Mouse (Mus musculus): Measurements from ENCODE around the gene Rpia. TPM values are rescaled to one million over a fixed set of nuclear protein-coding genes. Genes with fewer than 3 reads are reported as not detected.

The Rpia gene
- total and polyA plus RNA-seq, 2 experiments from 2014 or later = 1.2 to 22.6 TPM

- Histone ChIP-seq H3K4me2 (ENCODE audit: low read depth) (peak overlapping the region; percentile 74), H3K27ac (ENCODE audit: low read depth, low read length) (no peak overlapping the region), H3K4me1 (ENCODE audit: insufficient read depth) (peaks cover 7% of the 10 kb centered on the region; the same call in 1 of the 2 replicates), H3K4me3 (ENCODE audit: low read depth, low read length) (no peak overlapping the region), H3K9ac (no peak overlapping the region), H3K36me3 (ENCODE audit: insufficient read depth) (peaks cover 7% of the 10 kb centered on the region), H3K9me3 (ENCODE audit: low read length) (no peaks in the 10 kb centered on the region), H3K27me3 (ENCODE audit: insufficient read depth, low read length) (no peaks in the 10 kb centered on the region)
- DNase-seq (no peak), ATAC-seq (no peak)
- no peak for TF ChIP-seq CTCF (IDR thresholded peaks at IDR 0.05; ENCODE audit: low read depth)
- 88% methylated on average over 9 of the region's 9 CpGs for WGBS
Measured at GRCm38 (mm10) chr6:70790034-70790650, 1.9 kb downstream of the Rpia start.

- 98% methylated on average over 3 of the region's 3 CpGs for WGBS
- Histone ChIP-seq H3K36me3 (ENCODE audit: insufficient read depth) (peaks cover 17% of the 10 kb centered on the region), H3K4me1 (ENCODE audit: insufficient read depth) (peaks cover 7% of the 10 kb centered on the region; the same call in 1 of the 2 replicates), H3K27ac (ENCODE audit: low read depth, low read length) (no peak overlapping the region), H3K27me3 (ENCODE audit: insufficient read depth, low read length) (no peaks in the 10 kb centered on the region), H3K9me3 (ENCODE audit: low read length) (no peaks in the 10 kb centered on the region), H3K4me2 (ENCODE audit: low read depth) (no peak overlapping the region), H3K9ac (no peak overlapping the region), H3K4me3 (ENCODE audit: low read depth, low read length) (no peak overlapping the region)
- ATAC-seq (no peak), DNase-seq (no peak)
- no peak for TF ChIP-seq CTCF (IDR thresholded peaks at IDR 0.05; ENCODE audit: low read depth)
Measured at GRCm38 (mm10) chr6:70789134-70789533, 2.9 kb downstream of the Rpia start.

GRCm38 (mm10) chr6:70787524-70787923, 4.5 kb downstream of the Rpia start:
- no peak for DNase-seq
- no peak for ATAC-seq
- no peaks in the 10 kb centered on the region for H3K9me3 ChIP-seq (ENCODE audit: low read length)
- TF ChIP-seq CTCF (IDR thresholded peaks at IDR 0.05; ENCODE audit: low read depth) = no peak
- H3K27me3 ChIP-seq (ENCODE audit: insufficient read depth, low read length) = no peaks in the 10 kb centered on the region
- no peak overlapping the region for H3K4me3 ChIP-seq (ENCODE audit: low read depth, low read length)
- no peak overlapping the region for H3K27ac ChIP-seq (ENCODE audit: low read depth, low read length)
- peaks cover 27% of the 10 kb centered on the region for H3K36me3 ChIP-seq (ENCODE audit: insufficient read depth)
- peaks cover 3% of the 10 kb centered on the region; the same call in 1 of the 2 replicates for H3K4me1 ChIP-seq (ENCODE audit: insufficient read depth)
- 44% methylated on average over 2 of the region's 2 CpGs for WGBS
- H3K4me2 ChIP-seq (ENCODE audit: low read depth) = no peak overlapping the region
- no peak overlapping the region for H3K9ac ChIP-seq

DNA sequence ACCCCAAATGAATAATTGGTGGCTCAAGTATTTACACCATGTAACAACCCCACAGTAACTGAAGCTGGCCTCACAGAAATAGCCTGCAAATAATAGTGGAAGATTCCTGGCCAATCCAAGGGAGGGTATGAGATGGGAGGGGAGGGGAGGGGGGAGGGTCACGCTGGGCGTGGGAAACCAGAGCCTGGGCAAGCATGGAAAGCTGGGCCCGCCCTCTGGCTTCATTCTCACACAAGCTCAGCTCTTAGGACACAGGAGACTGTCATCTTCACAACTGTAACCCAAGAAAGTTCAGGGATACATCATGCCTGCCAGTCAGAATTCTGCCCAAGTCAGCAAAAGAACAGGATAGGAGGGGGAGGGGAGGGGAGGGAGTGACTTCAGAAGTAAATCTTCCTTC, 6.2 kb downstream of the Rpia start:
- Histone ChIP-seq H3K4me1 (ENCODE audit: insufficient read depth) (0 out of 2 replicates have a peak, but pooled peaks cover 3% of the 10 kb centered on the region), H3K36me3 (ENCODE audit: insufficient read depth) (peaks cover 31% of the 10 kb centered on the region), H3K27ac (ENCODE audit: low read depth, low read length) (no peak overlapping the region), H3K9ac (no peak overlapping the region), H3K4me3 (ENCODE audit: low read depth, low read length) (no peak overlapping the region), H3K27me3 (ENCODE audit: insufficient read depth, low read length) (no peaks in the 10 kb centered on the region), H3K4me2 (ENCODE audit: low read depth) (no peak overlapping the region), H3K9me3 (ENCODE audit: low read length) (no peaks in the 10 kb centered on the region)
- 0 out of 2 replicates have a peak, but pooled peaks have one; percentile 25 for ATAC-seq
- 35% methylated on average over 3 of the region's 3 CpGs for whole genome bisulfite sequencing
- DNase-seq = no peak
- TF ChIP-seq CTCF (IDR thresholded peaks at IDR 0.05; ENCODE audit: low read depth) = no peak

- Histone ChIP-seq H3K27me3 (ENCODE audit: insufficient read depth, low read length) (no peaks in the 10 kb centered on the region), H3K9ac (no peak overlapping the region), H3K4me1 (ENCODE audit: insufficient read depth) (0 out of 2 replicates have a peak, but pooled peaks cover under 1% of the 10 kb centered on the region), H3K27ac (ENCODE audit: low read depth, low read length) (no peak overlapping the region), H3K4me3 (ENCODE audit: low read depth, low read length) (no peak overlapping the region), H3K9me3 (ENCODE audit: low read length) (no peaks in the 10 kb centered on the region), H3K36me3 (ENCODE audit: insufficient read depth) (peaks cover 30% of the 10 kb centered on the region), H3K4me2 (ENCODE audit: low read depth) (no peak overlapping the region)
- 86% methylated on average over 3 of the region's 3 CpGs for WGBS
- ATAC-seq (no peak), DNase-seq (no peak)
- TF ChIP-seq CTCF (IDR thresholded peaks at IDR 0.05; ENCODE audit: low read depth) = no peak
Measured at GRCm38 (mm10) chr6:70784811-70785210, 7.2 kb downstream of the Rpia start.

DNA sequence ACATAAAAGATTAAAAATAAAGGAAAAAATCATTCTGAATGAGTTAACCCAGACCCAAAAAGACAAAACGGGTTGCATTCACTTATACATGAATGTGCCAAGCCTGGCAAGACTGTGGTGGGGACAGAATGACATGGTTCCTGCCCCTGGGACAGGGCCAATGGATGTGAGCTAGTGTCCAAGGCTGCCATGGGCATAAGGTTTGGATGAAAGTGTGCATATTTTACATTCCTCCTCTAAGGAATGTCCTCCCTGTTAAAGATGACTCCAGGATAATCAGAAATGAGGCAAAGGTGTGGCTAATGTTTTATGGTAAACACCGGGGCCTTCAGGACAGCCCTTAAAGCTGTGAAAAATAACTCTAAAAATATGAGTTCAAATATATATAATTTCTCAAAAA, 10.7 kb downstream of the Rpia start:
- Histone ChIP-seq H3K9ac (no peak overlapping the region), H3K27ac (ENCODE audit: low read depth, low read length) (no peak overlapping the region), H3K4me1 (ENCODE audit: insufficient read depth) (no peaks in the 10 kb centered on the region), H3K9me3 (ENCODE audit: low read length) (no peaks in the 10 kb centered on the region), H3K27me3 (ENCODE audit: insufficient read depth, low read length) (no peaks in the 10 kb centered on the region), H3K4me2 (ENCODE audit: low read depth) (no peak overlapping the region), H3K36me3 (ENCODE audit: insufficient read depth) (peaks cover 28% of the 10 kb centered on the region), H3K4me3 (ENCODE audit: low read depth, low read length) (no peak overlapping the region)
- 86% methylated on average over 2 of the region's 2 CpGs for WGBS
- no peak for TF ChIP-seq CTCF (IDR thresholded peaks at IDR 0.05; ENCODE audit: low read depth)
- ATAC-seq = no peak
- DNase-seq = no peak

DNA sequence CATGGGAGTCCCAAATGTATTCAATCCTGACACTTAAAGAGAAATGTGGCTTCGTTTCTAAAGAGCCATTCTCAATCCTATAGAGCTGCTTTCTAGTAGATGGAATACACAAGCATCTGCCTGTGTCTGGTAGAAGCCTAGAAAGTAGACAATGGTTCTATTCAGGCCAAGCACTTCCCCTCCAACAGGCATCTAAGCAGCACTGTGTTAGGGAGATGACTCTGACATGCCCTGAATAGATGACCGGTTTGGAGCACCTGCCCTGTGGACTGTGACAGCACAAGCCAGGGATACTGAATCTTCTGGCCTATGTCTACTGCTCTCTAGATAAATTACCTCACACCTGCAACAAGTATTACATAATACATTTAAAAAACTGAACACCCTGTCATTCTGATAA, 17.7 kb downstream of the Rpia start:
- H3K27me3 ChIP-seq (ENCODE audit: insufficient read depth, low read length) = no peaks in the 10 kb centered on the region
- no peak overlapping the region for H3K9ac ChIP-seq
- ATAC-seq (peak; percentile 67), DNase-seq (no peak)
- H3K27ac ChIP-seq (ENCODE audit: low read depth, low read length) = no peak overlapping the region
- no peak for TF ChIP-seq CTCF (IDR thresholded peaks at IDR 0.05; ENCODE audit: low read depth)
- H3K4me3 ChIP-seq (ENCODE audit: low read depth, low read length) = no peak overlapping the region
- H3K4me2 ChIP-seq (ENCODE audit: low read depth) = no peak overlapping the region
- 44% methylated on average over 2 of the region's 2 CpGs for WGBS
- peaks cover 45% of the 10 kb centered on the region for H3K36me3 ChIP-seq (ENCODE audit: insufficient read depth)
- H3K4me1 ChIP-seq (ENCODE audit: insufficient read depth) = no peaks in the 10 kb centered on the region
- H3K9me3 ChIP-seq (ENCODE audit: low read length) = no peaks in the 10 kb centered on the region

Measured in forebrain, postnatal 0 days (tissue).